Mouse (Mus musculus) MEL (cell line): ENCODE data around the gene Lbh. TPM values are rescaled to one million over a fixed set of nuclear protein-coding genes. Genes with fewer than 3 reads are reported as not detected.
A peak's percentile ranks its signal among the peaks of the same experiment; 100 is the strongest.

ENCODE experiments used
- DNase-seq: peaks from one replicate; pipeline ENCODE4 v3.0.0; 2011; ENCODE audit warnings: low read depth, low spot score
- H3K27ac ChIP-seq: 2 replicates; pipeline ENCODE4 v1.5.1; 2012; ENCODE audit warnings: low read depth, mild to moderate bottlenecking, control low read depth, low read length, moderate library complexity; ENCODE audit not compliant: control insufficient read depth
- H3K27me3 ChIP-seq, 2 experiments: fragments of 150-350 bp in 1 of 2; sonication (generic) in 1 of 2; 2 replicates each; pipeline ENCODE4 v1.6.1; 2012; ENCODE audit warnings: low read length in 2 of 2, mild to moderate bottlenecking in 2 of 2, improper control_type of control experiment in 1 of 2, moderate library complexity in 1 of 2; ENCODE audit not compliant: insufficient read depth in 2 of 2, control insufficient read depth in 1 of 2
- H3K36me3 ChIP-seq, 2 experiments: 2 replicates each; pipeline ENCODE4 v1.6.1; 2012 to 2014; ENCODE audit warnings: low read length in 2 of 2, improper control_type of control experiment in 1 of 2, inconsistent platforms in 1 of 2, mild to moderate bottlenecking in 1 of 2; ENCODE audit not compliant: insufficient read depth in 2 of 2, control insufficient read depth in 1 of 2
- H3K4me1 ChIP-seq, 2 experiments: fragments of 150-350 bp in 1 of 2; sonication (generic) in 1 of 2; 2 replicates each; pipeline ENCODE4 v1.6.1; 2012; ENCODE audit warnings: low read length in 2 of 2, improper control_type of control experiment in 1 of 2, mild to moderate bottlenecking in 1 of 2; ENCODE audit not compliant: insufficient read depth in 2 of 2, control insufficient read depth in 1 of 2
- H3K4me3 ChIP-seq, 2 experiments: fragments of 150-350 bp in 1 of 2; sonication (generic) in 1 of 2; 2 replicates each; pipeline ENCODE4 v1.5.1; 2012; ENCODE audit warnings: low read depth in 2 of 2, low read length in 2 of 2, mild to moderate bottlenecking in 2 of 2, moderate library complexity in 2 of 2, control low read depth in 1 of 2, improper control_type of control experiment in 1 of 2; ENCODE audit not compliant: control insufficient read depth in 1 of 2, insufficient read depth in 1 of 2
- H3K79me2 ChIP-seq: 2 replicates; pipeline ENCODE4 v1.6.1; 2012; ENCODE audit warnings: mild to moderate bottlenecking, low read length, moderate library complexity; ENCODE audit not compliant: control insufficient read depth, poor library complexity, insufficient read depth
- H3K9ac ChIP-seq: 2 replicates; pipeline ENCODE4 v1.6.1; 2012; ENCODE audit warnings: low read depth, mild to moderate bottlenecking, control low read depth, low read length, moderate library complexity; ENCODE audit not compliant: control insufficient read depth, poor library complexity, severe bottlenecking
- H3K9me3 ChIP-seq: fragments of 150-350 bp; sonication (generic); replicated peaks from 2 replicates; pipeline ENCODE4 v1.6.1; 2012; ENCODE audit warnings: mild to moderate bottlenecking, low read length, improper control_type of control experiment, moderate library complexity; ENCODE audit not compliant: insufficient read depth
- BHLHE40 ChIP-seq: IDR thresholded peaks from 2 replicates; pipeline ENCODE4 v1.6.1; 2012; ENCODE audit warnings: low read depth, mild to moderate bottlenecking, inconsistent platforms, low read length, improper control_type of control experiment, borderline replicate concordance
- CHD1 ChIP-seq: IDR thresholded peaks from 2 replicates; pipeline ENCODE4 v1.6.1; 2012; ENCODE audit warnings: low read depth, mild to moderate bottlenecking, inconsistent platforms, low read length, improper control_type of control experiment
- CTCF ChIP-seq, 3 experiments: IDR thresholded peaks in 2 of 3; conservative IDR thresholded peaks in 1 of 3; 2 replicates each; pipeline ENCODE4 v1.5.1; 2011 to 2012; ENCODE audit warnings: low read length in 3 of 3, low read depth in 2 of 3, mild to moderate bottlenecking in 2 of 3, improper control_type of control experiment in 1 of 3, inconsistent platforms in 1 of 3, mixed read lengths in 1 of 3, moderate library complexity in 1 of 3; ENCODE audit not compliant: control insufficient read depth in 1 of 3, insufficient read depth in 1 of 3, poor library complexity in 1 of 3, severe bottlenecking in 1 of 3
- E2F4 ChIP-seq: IDR thresholded peaks from 2 replicates; pipeline ENCODE4 v1.6.1; 2011; ENCODE audit warnings: low read depth, low read length, improper control_type of control experiment, borderline replicate concordance
- ELF1 ChIP-seq: IDR thresholded peaks from 2 replicates; pipeline ENCODE4 v1.6.1; 2014; ENCODE audit warnings: low read depth, mild to moderate bottlenecking, inconsistent platforms, low read length, improper control_type of control experiment, moderate library complexity
- JUND ChIP-seq: IDR thresholded peaks from 2 replicates; pipeline ENCODE4 v1.6.1; 2011; ENCODE audit warnings: low read depth, mild to moderate bottlenecking, improper control_type of control experiment, low read length
- MAX ChIP-seq: IDR thresholded peaks from 2 replicates; pipeline ENCODE4 v1.6.1; 2011; ENCODE audit warnings: low read length, improper control_type of control experiment
- MAZ ChIP-seq: IDR thresholded peaks from 2 replicates; pipeline ENCODE4 v1.6.1; 2012; ENCODE audit warnings: low read depth, mild to moderate bottlenecking, inconsistent platforms, low read length, improper control_type of control experiment
- MXI1 ChIP-seq: IDR thresholded peaks from 2 replicates; pipeline ENCODE4 v1.6.1; 2011; ENCODE audit warnings: mild to moderate bottlenecking, low read depth, low read length, improper control_type of control experiment
- MYC ChIP-seq: IDR thresholded peaks from 2 replicates; pipeline ENCODE4 v1.6.1; 2011; ENCODE audit warnings: low read depth, mild to moderate bottlenecking, low read length, improper control_type of control experiment, moderate library complexity
- NELFE ChIP-seq: IDR thresholded peaks from 2 replicates; pipeline ENCODE4 v1.6.1; 2011; ENCODE audit warnings: low read depth, low read length, improper control_type of control experiment
- NRF1 ChIP-seq: IDR thresholded peaks from 2 replicates; pipeline ENCODE4 v1.6.1; 2014; ENCODE audit warnings: low read depth, mild to moderate bottlenecking, inconsistent platforms, low read length, improper control_type of control experiment, moderate library complexity; ENCODE audit not compliant: poor library complexity, insufficient read depth, severe bottlenecking
- RAD21 ChIP-seq: IDR thresholded peaks from 2 replicates; pipeline ENCODE4 v1.6.1; 2011; ENCODE audit warnings: mild to moderate bottlenecking, low read depth, low read length, improper control_type of control experiment
- SIN3A ChIP-seq: IDR thresholded peaks from 2 replicates; pipeline ENCODE4 v1.6.1; 2012; ENCODE audit warnings: low read length, improper control_type of control experiment, inconsistent platforms
- SMC3 ChIP-seq: IDR thresholded peaks from 2 replicates; pipeline ENCODE4 v1.6.1; 2011; ENCODE audit warnings: low read depth, low read length, improper control_type of control experiment
- TBP ChIP-seq: IDR thresholded peaks from 2 replicates; pipeline ENCODE4 v1.8.0; 2011; ENCODE audit warnings: low read depth, low read length, improper control_type of control experiment
- TCF12 ChIP-seq: IDR thresholded peaks from 2 replicates; pipeline ENCODE4 v1.6.1; 2014; ENCODE audit warnings: low read depth, mild to moderate bottlenecking, inconsistent platforms, low read length, improper control_type of control experiment, moderate library complexity
- USF1 ChIP-seq: IDR thresholded peaks from 2 replicates; pipeline ENCODE4 v1.6.1; 2014; ENCODE audit warnings: low read depth, mild to moderate bottlenecking, inconsistent platforms, low read length, improper control_type of control experiment, moderate library complexity
- USF2 ChIP-seq, 2 experiments: IDR thresholded peaks; 2 replicates each; pipeline ENCODE4 v1.6.1; 2011 to 2012; ENCODE audit warnings: improper control_type of control experiment in 2 of 2, low read length in 2 of 2, borderline replicate concordance in 1 of 2, inconsistent platforms in 1 of 2, low read depth in 1 of 2, mild to moderate bottlenecking in 1 of 2; ENCODE audit not compliant: insufficient read depth in 1 of 2
- ZC3H11A ChIP-seq: IDR thresholded peaks from 2 replicates; pipeline ENCODE4 v1.6.1; 2012; ENCODE audit warnings: low read depth, mild to moderate bottlenecking, inconsistent platforms, low read length, improper control_type of control experiment
- ZKSCAN1 ChIP-seq: IDR thresholded peaks from 2 replicates; pipeline ENCODE4 v1.6.1; 2012; ENCODE audit warnings: low read depth, mild to moderate bottlenecking, inconsistent platforms, low read length, improper control_type of control experiment, moderate library complexity
- ZMIZ1 ChIP-seq: IDR thresholded peaks from 2 replicates; pipeline ENCODE4 v1.6.1; 2012; ENCODE audit warnings: low read depth, mild to moderate bottlenecking, inconsistent platforms, low read length, improper control_type of control experiment, moderate library complexity
- polyA plus RNA-seq, 2 experiments: library from polyadenylated mRNA; stranded (reverse) in 1 of 2; unstranded in 1 of 2; fragments of >175 nt in 1 of 2; fragments of >200 nt in 1 of 2; gene quantifications; 2 replicates each; pipeline versions ENCODE4 v1.2.1 to v1.2.4; 2012; ENCODE audit warnings: low replicate concordance in 2 of 2, low read depth in 1 of 2; ENCODE audit not compliant: insufficient read length in 2 of 2, insufficient read depth in 1 of 2, missing spikeins in 1 of 2
- total RNA-seq: library from RNA; depleted of rRNA; stranded (reverse); fragments of 300-350 nt; gene quantifications from 2 replicates; pipeline ENCODE4 v1.2.3, GENCODE M21; 2012

Gene Lbh
- total and polyA plus RNA-seq, 3 experiments = not detected

DNA sequence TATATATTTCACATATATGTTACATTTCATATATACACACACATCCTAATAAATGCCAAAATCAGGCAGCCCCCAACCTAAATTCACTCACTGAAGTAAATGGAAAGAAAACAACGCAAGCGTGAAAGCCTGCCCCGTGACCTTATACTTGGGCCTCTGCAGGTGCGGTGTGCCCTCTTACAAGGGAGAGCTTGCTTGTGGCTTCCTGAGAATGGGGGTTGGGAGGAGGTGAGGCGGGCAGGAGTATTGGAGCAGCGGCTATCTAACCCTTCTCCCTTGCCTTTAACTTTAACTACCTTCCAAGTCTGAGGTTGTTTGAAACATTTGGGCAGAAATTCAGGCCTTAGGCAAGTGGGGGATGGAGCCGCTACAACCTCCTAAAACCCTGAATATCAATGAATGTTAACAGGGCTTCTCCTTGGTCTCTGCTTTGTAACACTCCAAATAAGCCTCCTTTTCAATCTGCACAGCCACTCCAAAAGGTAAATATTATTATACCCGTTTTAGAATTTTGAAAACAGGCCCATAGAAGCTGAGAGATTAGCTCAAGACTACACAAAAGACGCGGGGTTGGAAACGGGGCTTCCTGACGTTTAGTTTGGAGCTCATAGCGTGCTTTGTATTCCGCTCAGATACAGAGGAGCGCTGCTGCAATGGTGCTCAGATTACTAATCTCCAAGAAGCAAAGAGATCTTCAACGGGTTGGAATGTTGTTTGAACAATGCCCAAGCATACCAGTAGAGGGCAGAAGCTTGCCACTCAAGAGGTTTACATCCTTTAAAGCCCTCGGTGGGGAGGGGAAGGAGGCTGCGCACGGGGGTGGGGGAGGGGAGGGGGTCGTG, 28.3 kb upstream of the Lbh start:
- Histone ChIP-seq H3K27ac (no peak overlapping the region), H3K27me3 (no peaks in the 10 kb centered on the region; a peak in 1 of 4 replicates), H3K4me1 (no peaks in the 10 kb centered on the region), H3K4me3 (no peak overlapping the region), H3K36me3 (no peaks in the 10 kb centered on the region), H3K9me3 (no peaks in the 10 kb centered on the region), H3K79me2 (no peaks in the 10 kb centered on the region), H3K9ac (no peak overlapping the region)
- TF ChIP-seq TCF12 (no peak), MXI1 (no peak), USF1 (no peak), MYC (no peak), BHLHE40 (no peak), USF2 (IDR thresholded peaks at IDR 0.05; ENCODE audit: borderline replicate concordance in 1 of 2, insufficient read depth in 1 of 2, low read depth in 1 of 2, low read length in 2 of 2) (no peak), ELF1 (no peak), SMC3 (peak; percentile 37; the same call in 1 of the 2 replicates), JUND (no peak), RAD21 (peak; percentile 44), TBP (no peak), NRF1 (no peak), NELFE (no peak), SIN3A (no peak), ZMIZ1 (no peak), MAZ (peak; percentile 32; the same call in 1 of the 2 replicates), ZC3H11A (0 out of 2 replicates have a peak, but pooled peaks have one; percentile 26), E2F4 (no peak), MAX (no peak), CTCF (IDR thresholded peaks at IDR 0.05 in 2 of 3, conservative IDR thresholded peaks at IDR 0.05 in 1 of 3; ENCODE audit: control insufficient read depth in 1 of 3, insufficient read depth in 1 of 3, low read depth in 2 of 3, low read length in 3 of 3, poor library complexity in 1 of 3, severe bottlenecking in 1 of 3) (peak in 2 of 3 experiments; percentile 48 to 50; a peak in 4 of 6 replicates), ZKSCAN1 (no peak), CHD1 (no peak)
- peak; percentile 24 for DNase-seq
